Mouse (Mus musculus) sigmoid colon, adult 10 weeks (tissue): ENCODE results near the gene Gas6. TPM values are rescaled to one million over a fixed set of nuclear protein-coding genes. Genes with fewer than 3 reads are reported as not detected.

Source experiments
- polyA plus RNA-seq: library from polyadenylated mRNA; stranded (reverse); fragments of 350-450 nt; fragmentation: Illumina TruSeq; extraction: RNeasy Lipid Tissue Mini Kit (QIAGEN cat#74804); gene quantifications from one replicate; pipeline ENCODE4 v1.2.3, GENCODE M21; 2014; ENCODE audit warnings: low read depth, low replicate concordance

Gene Gas6
- 19.8 TPM for polyA plus RNA-seq

GRCm38 (mm10) chr8:13493858-13494631, at the start of gene Gas6:
Gene Gas6 (minus strand): TSS chr8:13494490.

DNA sequence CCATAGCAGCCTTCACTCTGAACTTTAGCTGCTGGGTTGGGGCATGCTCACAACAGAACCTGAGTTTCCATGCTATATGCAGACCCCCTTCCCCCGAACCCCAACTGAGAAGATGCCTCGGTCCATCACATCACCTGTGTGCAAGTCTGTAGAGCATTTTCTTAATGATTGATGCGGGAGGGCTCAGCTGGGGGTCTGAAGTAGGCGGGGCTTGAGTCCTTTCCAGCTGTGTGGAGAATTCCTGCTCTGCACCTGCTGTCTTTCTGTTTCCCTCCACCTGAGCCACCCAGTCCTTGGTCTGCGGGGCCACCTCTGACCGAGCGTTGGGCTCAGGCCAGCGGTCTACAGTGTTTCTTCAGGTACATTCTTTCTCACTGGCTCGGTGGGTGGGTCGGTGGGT, 59.4 kb downstream of the Gas6 start, which contains the start of gene Tmem255b:
Gene Tmem255b (plus strand): TSS at position 301 of the 400 bp plus-strand sequence.

Other genes starting within 250 kb of the Gas6 start
- not detected for gene Adprhl1, start 240.3 kb downstream of the Gas6 start, polyA plus RNA-seq
- 13.1 TPM for gene Dcun1d2, start 206.4 kb downstream of the Gas6 start, polyA plus RNA-seq
- gene Tmco3, start 206.3 kb downstream of the Gas6 start, polyA plus RNA-seq = 65.2 TPM
- 42.5 TPM for gene Tfdp1, start 155.7 kb downstream of the Gas6 start, polyA plus RNA-seq
- gene Atp4b, start 97.7 kb downstream of the Gas6 start, polyA plus RNA-seq = not detected
- not detected for gene Grk1, start 89.4 kb downstream of the Gas6 start, polyA plus RNA-seq
- not detected for gene Tmem255b, start 59.3 kb downstream of the Gas6 start, polyA plus RNA-seq
- gene 1700029H14Rik, start 68.0 kb upstream of the Gas6 start, polyA plus RNA-seq = not detected
- gene Rasa3, start 183.1 kb upstream of the Gas6 start, polyA plus RNA-seq = 12.5 TPM
- gene Cfap97d2, start 211.4 kb upstream of the Gas6 start, polyA plus RNA-seq = not detected